Mouse (Mus musculus) bone marrow, adult 2 months (tissue): ENCODE data around the gene Arid1b.

Experiments used
- CTCF ChIP-seq: fragments of 200-500 bp; IDR thresholded peaks from 2 replicates; pipeline ENCODE4 v1.5.1; 2011; ENCODE audit warnings: low read length, control low read depth; ENCODE audit not compliant: control insufficient read depth, insufficient read depth
- POLR2A ChIP-seq: fragments of 200-500 bp; IDR thresholded peaks from 2 replicates; pipeline ENCODE4 v1.6.1; 2011; ENCODE audit warnings: low read depth, mild to moderate bottlenecking, control low read depth, low read length, borderline replicate concordance; ENCODE audit not compliant: control insufficient read depth

GRCm38 (mm10) chr17:5311062-5311461 lies 316.9 kb downstream of the Arid1b start:
- no peak for TF ChIP-seq POLR2A
- TF ChIP-seq CTCF = no peak
